Mouse (Mus musculus) CH12.LX (cell line): ENCODE measurements at regions not wholly inside any gene's neighbourhood (a gene's known extent, or its start where the extent isn't known, plus 50 kb on each side); places are given as distances from the start of the nearest gene placed in this dataset.
A peak's percentile ranks its signal among the peaks of the same experiment; 100 is the strongest.

Source experiments
- DNase-seq: peaks from one replicate; pipeline ENCODE4 v3.0.0-alpha.2; 2013; ENCODE audit errors: extremely low read depth
- H3K27ac ChIP-seq: 2 replicates; pipeline ENCODE4 v1.5.1; 2012; ENCODE audit warnings: low read depth, mild to moderate bottlenecking, control low read depth, moderate library complexity; ENCODE audit not compliant: insufficient read depth
- H3K27me3 ChIP-seq: replicated peaks from 2 replicates; pipeline ENCODE3; 2012; ENCODE audit warnings: inconsistent platforms
- H3K36me3 ChIP-seq, 2 experiments: replicated peaks in 1 of 2; 2 replicates each; pipeline versions ENCODE3 to v1.6.1; 2012; ENCODE audit warnings: inconsistent platforms in 1 of 2, low read length in 1 of 2, mild to moderate bottlenecking in 1 of 2, mixed read lengths in 1 of 2, moderate library complexity in 1 of 2; ENCODE audit not compliant: control insufficient read depth in 1 of 2, insufficient read depth in 1 of 2
- H3K4me1 ChIP-seq, 2 experiments: 2 replicates each; pipeline ENCODE4 v1.6.1; 2012; ENCODE audit warnings: inconsistent platforms in 1 of 2, moderate library complexity in 1 of 2; ENCODE audit not compliant: insufficient read depth in 2 of 2, control insufficient read depth in 1 of 2
- H3K4me2 ChIP-seq: 2 replicates; pipeline ENCODE4 v1.6.1; 2012; ENCODE audit warnings: low read depth, mild to moderate bottlenecking, control low read depth; ENCODE audit not compliant: poor library complexity, insufficient read depth, severe bottlenecking
- H3K4me3 ChIP-seq, 3 experiments: fragments of 150-350 bp in 1 of 3; sonication (generic) in 1 of 3; replicated peaks in 1 of 3; 2 replicates each; pipeline versions ENCODE3 to v1.5.1; 2011 to 2012; ENCODE audit warnings: low read depth in 2 of 3, low read length in 2 of 3, mild to moderate bottlenecking in 2 of 3, moderate library complexity in 2 of 3, control low read depth in 1 of 3, improper control_type of control experiment in 1 of 3, inconsistent platforms in 1 of 3, mixed read lengths in 1 of 3; ENCODE audit not compliant: poor library complexity in 1 of 3
- H3K79me2 ChIP-seq: replicated peaks from 2 replicates; pipeline ENCODE4 v1.6.1; 2012; ENCODE audit warnings: mild to moderate bottlenecking, moderate library complexity; ENCODE audit not compliant: control insufficient read depth, poor library complexity, insufficient read depth, severe bottlenecking; ENCODE audit errors: extremely low read depth
- H3K9ac ChIP-seq: 2 replicates; pipeline ENCODE4 v1.6.1; 2012; ENCODE audit warnings: low read depth, mild to moderate bottlenecking, control low read depth, moderate library complexity; ENCODE audit not compliant: insufficient read depth
- H3K9me3 ChIP-seq: replicated peaks from 2 replicates; pipeline ENCODE3; 2012; ENCODE audit warnings: low read length, inconsistent platforms, mixed read lengths
- CHD1 ChIP-seq: IDR thresholded peaks from 2 replicates; pipeline ENCODE4 v1.6.1; 2012; ENCODE audit warnings: low read depth, low read length, improper control_type of control experiment, inconsistent platforms
- CHD2 ChIP-seq: IDR thresholded peaks from 2 replicates; pipeline ENCODE4 v1.6.1; 2011; ENCODE audit warnings: low read length, improper control_type of control experiment
- CTCF ChIP-seq, 2 experiments: IDR thresholded peaks in 1 of 2; conservative IDR thresholded peaks in 1 of 2; 2 replicates each; pipeline ENCODE4 v1.5.1; 2011 to 2012; ENCODE audit warnings: low read depth in 2 of 2, low read length in 2 of 2, improper control_type of control experiment in 1 of 2, inconsistent platforms in 1 of 2, mild to moderate bottlenecking in 1 of 2, moderate library complexity in 1 of 2
- ETS1 ChIP-seq: conservative IDR thresholded peaks from 2 replicates; pipeline ENCODE4 v1.6.1; 2012; ENCODE audit warnings: low read depth, mild to moderate bottlenecking, inconsistent platforms, low read length, improper control_type of control experiment, moderate library complexity
- JUN ChIP-seq: IDR thresholded peaks from 2 replicates; pipeline ENCODE4 v1.6.1; 2011; ENCODE audit warnings: low read depth, mild to moderate bottlenecking, low read length, improper control_type of control experiment, moderate library complexity; ENCODE audit not compliant: insufficient read depth
- JUND ChIP-seq: conservative IDR thresholded peaks from 2 replicates; pipeline ENCODE4 v1.6.1; 2011; ENCODE audit warnings: low read depth, low read length, improper control_type of control experiment
- KAT2A ChIP-seq: IDR thresholded peaks from 2 replicates; pipeline ENCODE4 v1.6.1; 2012; ENCODE audit warnings: low read length, improper control_type of control experiment, inconsistent platforms; ENCODE audit not compliant: insufficient replicate concordance
- MAFK ChIP-seq: IDR thresholded peaks from 2 replicates; pipeline ENCODE4 v1.6.1; 2011; ENCODE audit warnings: low read length, improper control_type of control experiment; ENCODE audit not compliant: insufficient replicate concordance
- MAX ChIP-seq: IDR thresholded peaks from 2 replicates; pipeline ENCODE4 v1.6.1; 2011; ENCODE audit warnings: low read length, improper control_type of control experiment
- MAZ ChIP-seq: IDR thresholded peaks from 2 replicates; pipeline ENCODE4 v1.6.1; 2012; ENCODE audit warnings: low read depth, mild to moderate bottlenecking, inconsistent platforms, low read length, improper control_type of control experiment, moderate library complexity
- MXI1 ChIP-seq: IDR thresholded peaks from 2 replicates; pipeline ENCODE4 v1.6.1; 2011; ENCODE audit warnings: mild to moderate bottlenecking, low read depth, low read length, improper control_type of control experiment
- NELFE ChIP-seq: IDR thresholded peaks from 2 replicates; pipeline ENCODE4 v1.6.1; 2011; ENCODE audit warnings: low read depth, low read length, improper control_type of control experiment
- RAD21 ChIP-seq: IDR thresholded peaks from 2 replicates; pipeline ENCODE4 v1.6.1; 2011; ENCODE audit warnings: low read depth, mild to moderate bottlenecking, low read length, improper control_type of control experiment, moderate library complexity
- RCOR1 ChIP-seq: conservative IDR thresholded peaks from 2 replicates; pipeline ENCODE4 v1.6.1; 2012; ENCODE audit warnings: low read depth, mild to moderate bottlenecking, inconsistent platforms, low read length, improper control_type of control experiment
- SIN3A ChIP-seq: IDR thresholded peaks from 2 replicates; pipeline ENCODE4 v1.6.1; 2012; ENCODE audit warnings: low read length, improper control_type of control experiment, inconsistent platforms
- SMC3 ChIP-seq: IDR thresholded peaks from 2 replicates; pipeline ENCODE4 v1.6.1; 2011; ENCODE audit warnings: low read depth, low read length, improper control_type of control experiment
- UBTF ChIP-seq: IDR thresholded peaks from 2 replicates; pipeline ENCODE4 v1.6.1; 2012; ENCODE audit warnings: low read depth, mild to moderate bottlenecking, inconsistent platforms, low read length, improper control_type of control experiment, moderate library complexity
- ZC3H11A ChIP-seq: IDR thresholded peaks from 2 replicates; pipeline ENCODE4 v1.6.1; 2012; ENCODE audit warnings: low read depth, mild to moderate bottlenecking, inconsistent platforms, low read length, improper control_type of control experiment
- ZMIZ1 ChIP-seq: IDR thresholded peaks from 2 replicates; pipeline ENCODE4 v1.6.1; 2012; ENCODE audit warnings: low read depth, mild to moderate bottlenecking, inconsistent platforms, low read length, improper control_type of control experiment
- ZNF384 ChIP-seq: IDR thresholded peaks from 2 replicates; pipeline ENCODE4 v1.6.1; 2012; ENCODE audit warnings: low read depth, low read length, improper control_type of control experiment, inconsistent platforms
- dilution Hi-C: fragments of 300-500 bp; cut with MboI; formaldehyde crosslinking; loops from 2 replicates; pipeline ENCODE4 v1.14.3; 2020; ENCODE audit warnings: low sequenced_read_pairs; ENCODE audit not compliant: extremely low pct_unique_long_range_greater_than_20kb, extremely low pct_ligation_motif_present
- in situ Hi-C: fragments of 300-500 bp; cut with MboI; formaldehyde crosslinking; loops from 3 replicates; pipeline ENCODE4 v1.14.3; 2019; ENCODE audit warnings: low sequenced_read_pairs, low pct_ligation_motif_present, low pct_unique_long_range_greater_than_20kb, mixed read lengths

GRCm38 (mm10) chr9:5126821-5127220, 171.5 kb upstream of the Casp1 start:
- no peaks in the 10 kb centered on the region for H3K27me3 ChIP-seq
- H3K4me3 ChIP-seq: no peak overlapping the region
- dilution Hi-C loops (no loop called here), in situ Hi-C loops (loop anchor here (25.0 kb wide), 1 partner anchor 360 kb away; no protein-coding TSS in a partner anchor)
- no peak overlapping the region for H3K4me2 ChIP-seq
- no peaks in the 10 kb centered on the region for H3K9me3 ChIP-seq
- no peaks in the 10 kb centered on the region for H3K79me2 ChIP-seq
- TF ChIP-seq MAFK (no peak), MAZ (no peak), RCOR1 (no peak), CTCF (conservative IDR thresholded peaks at IDR 0.05 in 1 of 2, IDR thresholded peaks at IDR 0.05 in 1 of 2; ENCODE audit: low read depth in 2 of 2, low read length in 2 of 2) (no peak), ETS1 (no peak), UBTF (no peak), NELFE (no peak), SIN3A (no peak), CHD2 (no peak), KAT2A (no peak)
- H3K36me3 ChIP-seq: no peaks in the 10 kb centered on the region
- no peak for DNase-seq
- no peaks in the 10 kb centered on the region for H3K4me1 ChIP-seq
- H3K27ac ChIP-seq: no peak overlapping the region
- no peak overlapping the region for H3K9ac ChIP-seq

GRCm38 (mm10) chr9:5132386-5132785, 165.9 kb upstream of the Casp1 start:
- Histone ChIP-seq H3K9ac (no peak overlapping the region), H3K4me3 (no peak overlapping the region), H3K27ac (no peak overlapping the region), H3K4me2 (no peak overlapping the region), H3K36me3 (no peaks in the 10 kb centered on the region)
- in situ Hi-C loops (loop anchor here (25.0 kb wide), 1 partner anchor 355 kb away; no protein-coding TSS in a partner anchor), dilution Hi-C loops (no loop called here)
- TF ChIP-seq ZNF384 (no peak), JUN (no peak), RCOR1 (no peak)
- TF ChIP-seq, all 38 proteins: peak for 0
- no peak for DNase-seq
- no peaks in the 10 kb centered on the region for H3K27me3 ChIP-seq
- no peaks in the 10 kb centered on the region for H3K4me1 ChIP-seq
- H3K9me3 ChIP-seq: no peaks in the 10 kb centered on the region
- no peaks in the 10 kb centered on the region for H3K79me2 ChIP-seq

- Histone ChIP-seq H3K4me3 (no peak overlapping the region), H3K4me1 (no peaks in the 10 kb centered on the region), H3K9me3 (no peaks in the 10 kb centered on the region), H3K79me2 (no peaks in the 10 kb centered on the region), H3K4me2 (no peak overlapping the region), H3K9ac (no peak overlapping the region), H3K27me3 (no peaks in the 10 kb centered on the region), H3K27ac (no peak overlapping the region), H3K36me3 (no peaks in the 10 kb centered on the region)
- in situ Hi-C loops (loop anchor here (10.0 to 25.0 kb wide), 2 partner anchors 148 to 341 kb away; partner anchors contain the start of gene Casp1), dilution Hi-C loops (no loop called here)
- peak; percentile 13 for DNase-seq
- no peak for TF ChIP-seq CHD2
- TF ChIP-seq SMC3: peak; percentile 53
- TF ChIP-seq CTCF (conservative IDR thresholded peaks at IDR 0.05 in 1 of 2, IDR thresholded peaks at IDR 0.05 in 1 of 2; ENCODE audit: low read depth in 2 of 2, low read length in 2 of 2): peak in 1 of 2 experiments; percentile 59; a peak in 2 of 4 replicates
- TF ChIP-seq MXI1: no peak
- no peak for TF ChIP-seq JUND
- no peak for TF ChIP-seq ZMIZ1
- TF ChIP-seq MAX: no peak
- no peak for TF ChIP-seq MAZ
- TF ChIP-seq ZC3H11A: no peak
- no peak for TF ChIP-seq CHD1
- peak; percentile 36 for TF ChIP-seq RAD21
- TF ChIP-seq JUN: no peak
Observed at GRCm38 (mm10) chr9:5146604-5147003, 151.7 kb upstream of the Casp1 start.
